Mouse (Mus musculus) erythroblast, adult 5-6 weeks (primary cell): Measurements from ENCODE around the gene 2900011O08Rik. TPM values are rescaled to one million over a fixed set of nuclear protein-coding genes. Genes with fewer than 3 reads are reported as not detected.
"Not testable (repeated sequence)": the region's sequence is repeated elsewhere in the genome, so short reads cannot be mapped to it uniquely, and the experiment has no call there.

Experiments used
- ATAC-seq: replicated peaks from 2 replicates; pipeline ENCODE4 v1.8.0; 2016; ENCODE audit warnings: moderate number of reproducible peaks, mild to moderate bottlenecking, moderate TSS enrichment, inconsistent platforms; ENCODE audit not compliant: poor library complexity, low FRiP score, severe bottlenecking
- total RNA-seq, 2 experiments: library from RNA; stranded (forward) in 1 of 2; stranded (reverse) in 1 of 2; fragments of 150-400 nt in 1 of 2; fragments of 200-764, 138-1000 nt in 1 of 2; gene quantifications; 2 replicates each; pipeline versions ENCODE4 v1.2.3 to v1.2.4; 2015 to 2017; ENCODE audit warnings: low replicate concordance in 2 of 2

Gene 2900011O08Rik
- total RNA-seq (2015; ENCODE audit: low replicate concordance): not detected in 2 replicates
- not detected in 2 replicates for total RNA-seq (2017; ENCODE audit: low replicate concordance)

- ATAC-seq: no peak
Observed at GRCm38 (mm10) chr16:13986574-13987478, at the start of gene 2900011O08Rik, which contains the start of gene Ifitm7. 2900011O08Rik (plus strand) TSS chr16:13986604. Ifitm7 (minus strand) TSS chr16:13986888.

- ATAC-seq: no peak
Observed at GRCm38 (mm10) chr16:13940139-13940846, 46.1 kb upstream of the 2900011O08Rik start.

- ATAC-seq: no peak
Observed at GRCm38 (mm10) chr16:13940847-13941395, 45.5 kb upstream of the 2900011O08Rik start.

- no peak for ATAC-seq
Observed at GRCm38 (mm10) chr16:13944178-13944577, 42.2 kb upstream of the 2900011O08Rik start.

- no peak for ATAC-seq
Observed at GRCm38 (mm10) chr16:13944752-13945151, 41.7 kb upstream of the 2900011O08Rik start.

- no peak for ATAC-seq
Observed at GRCm38 (mm10) chr16:13945153-13945552, 41.3 kb upstream of the 2900011O08Rik start.

GRCm38 (mm10) chr16:13946306-13946705 is 40.1 kb upstream of the 2900011O08Rik start:
- no peak for ATAC-seq

GRCm38 (mm10) chr16:13951245-13951644 is 35.2 kb upstream of the 2900011O08Rik start:
- ATAC-seq: no peak

- no peak for ATAC-seq
Observed at GRCm38 (mm10) chr16:13962053-13962452, 24.4 kb upstream of the 2900011O08Rik start.

GRCm38 (mm10) chr16:13969096-13969495 is 17.3 kb upstream of the 2900011O08Rik start:
- ATAC-seq: no peak

- ATAC-seq: no peak
Observed at GRCm38 (mm10) chr16:13972051-13972450, 14.4 kb upstream of the 2900011O08Rik start.

GRCm38 (mm10) chr16:13976358-13976896 is 10.0 kb upstream of the 2900011O08Rik start:
- ATAC-seq: not testable (repeated sequence)

- ATAC-seq: not testable (repeated sequence)
Observed at GRCm38 (mm10) chr16:13977026-13977425, 9.4 kb upstream of the 2900011O08Rik start.

GRCm38 (mm10) chr16:13981726-13982125 is 4.7 kb upstream of the 2900011O08Rik start:
- not testable (repeated sequence) for ATAC-seq

- no peak for ATAC-seq
Observed at GRCm38 (mm10) chr16:13983161-13983560, 3.2 kb upstream of the 2900011O08Rik start.

GRCm38 (mm10) chr16:13986197-13986573 is 219 bp upstream of the 2900011O08Rik start:
- no peak for ATAC-seq

- ATAC-seq: no peak
Observed at GRCm38 (mm10) chr16:13992518-13993248, 6.3 kb downstream of the 2900011O08Rik start.

- ATAC-seq: no peak
Observed at GRCm38 (mm10) chr16:13994076-13994475, 7.7 kb downstream of the 2900011O08Rik start.

GRCm38 (mm10) chr16:13994502-13994901 is 8.1 kb downstream of the 2900011O08Rik start:
- ATAC-seq: no peak
